Mouse (Mus musculus) B cell, adult 62 days (primary cell): ENCODE results near the gene R3hdm2. TPM values are rescaled to one million over a fixed set of nuclear protein-coding genes. Genes with fewer than 3 reads are reported as not detected.

Source experiments
- total RNA-seq: library from RNA; stranded (reverse); gene quantifications from 4 replicates; pipeline ENCODE4 v1.2.4, GENCODE M21; 2023

Gene R3hdm2
- 107 to 131 TPM (median 121 TPM) in 4 replicates for total RNA-seq

GRCm38 (mm10) chr10:127380251-127380691 lies at the start of gene R3hdm2:
TSS of gene R3hdm2 (plus strand) at chr10:127380327.

GRCm38 (mm10) chr10:127341891-127342639 lies 38.1 kb upstream of the R3hdm2 start, which contains the start of gene Gli1:
TSS of gene Gli1 (minus strand) at chr10:127341974.

DNA sequence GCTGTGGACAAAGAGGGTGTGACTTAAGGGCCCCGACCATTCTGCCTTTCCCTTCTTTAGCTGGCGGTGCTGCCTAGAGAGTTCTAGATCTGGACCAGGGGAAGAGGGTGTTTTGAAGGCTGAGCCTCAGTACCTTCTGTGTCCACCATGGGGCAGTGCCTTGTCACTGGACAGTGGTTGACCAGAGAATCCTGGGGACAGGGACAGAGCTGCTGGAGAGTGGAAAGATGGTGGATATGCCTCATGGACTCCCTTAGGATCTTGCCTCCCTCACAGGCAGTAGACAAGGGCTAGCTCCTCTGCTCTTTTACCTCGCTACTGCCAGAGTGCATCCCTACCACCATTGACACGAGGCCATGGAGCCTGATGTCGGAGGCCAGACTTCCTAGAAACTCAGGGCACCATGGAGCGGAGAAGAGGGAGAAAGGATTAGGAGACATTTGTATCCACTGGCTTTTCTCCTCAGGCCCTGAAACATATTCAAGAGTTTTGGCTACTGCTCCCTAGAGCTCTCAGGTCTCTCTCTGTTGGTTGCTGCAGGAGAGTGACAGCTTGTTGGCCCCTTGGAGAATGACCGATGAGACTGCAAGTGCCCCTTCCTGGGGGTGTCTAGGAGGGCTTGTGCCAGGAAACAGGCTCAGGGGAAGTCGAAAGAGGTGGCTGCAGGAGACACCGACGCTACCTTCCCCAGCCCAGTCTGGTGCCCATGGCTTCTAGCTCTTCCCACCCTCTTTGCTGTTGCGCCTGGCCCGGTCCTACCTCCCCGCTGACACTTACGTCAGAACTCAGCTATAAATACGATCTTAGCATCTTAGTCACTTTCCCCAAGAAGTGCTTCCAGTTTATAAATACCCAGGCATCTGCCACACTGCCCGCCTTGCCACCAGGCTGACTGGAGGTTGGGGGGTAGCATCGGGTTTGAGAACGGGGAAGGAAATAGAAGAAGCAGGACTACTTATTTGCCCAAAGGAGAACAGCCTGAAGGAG lies 25.9 kb upstream of the R3hdm2 start, which contains the start of gene Inhbe:
TSS of gene Inhbe (minus strand) at position 503 of the 987 bp plus-strand sequence.

GRCm38 (mm10) chr10:127369834-127370820 lies 10.0 kb upstream of the R3hdm2 start, which contains the start of gene Inhbc:
TSS of gene Inhbc (minus strand) at chr10:127370431.

GRCm38 (mm10) chr10:127500894-127501893 lies 121.1 kb downstream of the R3hdm2 start, which contains the start of gene Stac3:
TSS of gene Stac3 (plus strand) at chr10:127501686.

GRCm38 (mm10) chr10:127514764-127515163 lies 134.6 kb downstream of the R3hdm2 start, which contains the start of gene Ndufa4l2:
TSS of gene Ndufa4l2 (plus strand) at chr10:127514967.

GRCm38 (mm10) chr10:127522088-127522581 lies 142.0 kb downstream of the R3hdm2 start, which contains the start of gene Shmt2:
TSS of gene Shmt2 (minus strand) at chr10:127522444.

DNA sequence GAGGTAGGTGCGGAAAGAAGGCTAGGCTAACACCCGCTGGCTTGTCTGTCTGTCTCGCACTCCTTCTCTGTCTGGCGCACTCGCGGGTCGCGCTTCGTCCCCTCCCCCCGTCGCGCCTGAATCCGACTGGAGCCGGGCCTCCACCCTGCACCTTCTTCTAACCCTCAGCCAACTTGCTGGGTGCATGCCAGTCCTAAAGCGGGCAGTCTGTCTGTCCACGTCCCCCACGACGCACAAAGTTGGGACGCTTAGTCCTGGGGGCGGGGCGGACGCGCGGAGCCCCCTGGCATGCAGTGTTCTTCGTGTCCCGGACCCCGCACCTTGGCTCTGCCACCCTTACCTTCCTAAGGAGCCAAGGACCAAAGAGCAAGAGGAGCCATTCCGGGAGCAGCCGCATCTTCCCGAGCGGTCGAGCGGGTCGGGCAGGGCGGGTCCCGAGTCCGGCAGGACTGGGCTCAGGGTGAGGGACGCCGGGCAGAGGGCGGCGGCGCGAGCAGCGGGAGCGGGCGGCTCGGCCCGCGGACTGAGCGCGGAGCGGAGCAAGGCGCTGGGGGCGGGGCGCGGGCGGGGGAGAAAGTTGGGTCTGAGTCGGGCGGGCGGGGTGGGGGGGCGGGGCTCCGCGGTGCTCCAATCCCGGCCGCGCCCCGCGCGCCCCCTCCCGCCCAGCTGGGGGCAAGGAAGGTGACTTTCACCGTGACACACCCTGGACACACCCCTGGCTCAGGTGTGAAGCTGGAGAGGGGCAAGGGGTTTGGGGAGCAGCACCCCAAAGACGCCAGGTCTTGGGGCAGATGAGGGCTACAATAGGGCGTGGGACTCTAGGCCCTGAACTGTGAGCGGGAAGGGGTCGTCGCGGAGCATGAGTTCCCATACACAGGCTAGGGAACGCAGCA lies 154.2 kb downstream of the R3hdm2 start, which contains the start of gene Nxph4:
TSS of gene Nxph4 (minus strand) at position 524 of the 893 bp plus-strand sequence.

Other genes starting within 250 kb of the R3hdm2 start
- 467 to 503 TPM (median 480 TPM) in 4 replicates for gene B4galnt1, start 215.1 kb upstream of the R3hdm2 start, total RNA-seq
- gene Slc26a10, start 199.7 kb upstream of the R3hdm2 start, total RNA-seq: not detected in 4 replicates
- 0.33 TPM in 1 of 4 replicates, not detected in the others for gene Arhgef25, start 190.2 kb upstream of the R3hdm2 start, total RNA-seq
- gene Dtx3, start 184.6 kb upstream of the R3hdm2 start, total RNA-seq: 63.9 to 74.8 TPM (median 72.1 TPM) in 4 replicates
- gene Pip4k2c, start 168.7 kb upstream of the R3hdm2 start, total RNA-seq: 61.9 to 65.3 TPM (median 63.0 TPM) in 4 replicates
- gene Kif5a, start 117.0 kb upstream of the R3hdm2 start, total RNA-seq: 0.33 to 0.85 TPM (median 0.48 TPM) in 4 replicates
- gene Dctn2, start 114.0 kb upstream of the R3hdm2 start, total RNA-seq: 109 to 116 TPM (median 114 TPM) in 4 replicates
- 99.9 to 129 TPM (median 111 TPM) in 4 replicates for gene Mbd6, start 91.3 kb upstream of the R3hdm2 start, total RNA-seq
- gene Mars, start 68.5 kb upstream of the R3hdm2 start, total RNA-seq: 53.5 to 66.7 TPM (median 58.0 TPM) in 4 replicates
- 102 to 114 TPM (median 105 TPM) in 4 replicates for gene Arhgap9, start 58.4 kb upstream of the R3hdm2 start, total RNA-seq
- gene Gli1, start 38.4 kb upstream of the R3hdm2 start, total RNA-seq: not detected in 4 replicates
- not detected in 4 replicates for gene Inhbe, start 25.9 kb upstream of the R3hdm2 start, total RNA-seq
- not detected in 4 replicates for gene Inhbc, start 9.9 kb upstream of the R3hdm2 start, total RNA-seq
- gene Stac3, start 121.4 kb downstream of the R3hdm2 start, total RNA-seq: 6.9 to 12.7 TPM (median 9.6 TPM) in 4 replicates
- gene Ndufa4l2, start 134.6 kb downstream of the R3hdm2 start, total RNA-seq: not detected in 4 replicates
- 49.9 to 65.4 TPM (median 64.7 TPM) in 4 replicates for gene Shmt2, start 142.1 kb downstream of the R3hdm2 start, total RNA-seq
- not detected in 4 replicates for gene Nxph4, start 154.2 kb downstream of the R3hdm2 start, total RNA-seq
- 2.9 to 5.1 TPM (median 3.5 TPM) in 4 replicates for gene Lrp1, start 240.8 kb downstream of the R3hdm2 start, total RNA-seq